Mouse (Mus musculus) embryo, embryonic 11.5 days (tissue): ENCODE data around the gene Nsg2.

Experiments
- DNase-seq: peaks from one replicate; pipeline ENCODE4 v3.0.0-alpha.2; 2012; ENCODE audit warnings: low read depth, low spot score

Gene Nsg2

DNA sequence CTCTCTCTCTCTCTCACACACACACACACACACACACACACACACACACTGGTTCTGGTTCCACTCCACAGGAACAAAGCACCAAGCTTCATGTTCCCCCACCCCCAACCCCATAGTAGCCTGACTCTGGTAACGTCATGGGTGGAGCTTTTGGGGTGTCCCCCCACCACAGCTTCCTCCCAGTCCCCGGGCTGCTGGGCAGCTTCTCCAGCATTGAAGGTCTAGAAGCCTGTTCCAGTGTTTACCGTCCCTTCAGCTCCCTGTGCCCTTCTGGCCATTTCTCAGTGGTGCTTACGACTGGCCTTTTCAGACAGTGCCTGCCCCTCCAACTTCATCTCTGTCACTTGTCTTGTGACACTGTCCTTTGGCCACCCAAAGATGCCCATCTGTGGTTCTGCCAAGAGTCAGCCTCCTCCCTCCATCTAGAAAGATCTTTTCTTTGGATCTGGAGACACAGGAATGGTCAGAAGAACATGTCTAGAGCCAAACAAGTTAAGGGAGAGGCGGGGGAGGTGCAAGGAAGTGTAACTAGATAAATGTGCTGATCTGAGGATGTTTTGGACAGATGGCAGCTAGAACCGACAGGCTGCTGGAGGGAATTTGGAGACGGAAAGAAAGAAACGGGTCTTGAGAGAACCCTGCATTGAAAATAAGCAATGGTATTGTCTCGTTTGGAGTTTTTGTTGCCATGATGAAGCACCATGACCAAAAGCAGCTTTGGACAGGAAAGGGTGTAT, 11.8 kb downstream of the Nsg2 start:
- no peak for DNase-seq

DNA sequence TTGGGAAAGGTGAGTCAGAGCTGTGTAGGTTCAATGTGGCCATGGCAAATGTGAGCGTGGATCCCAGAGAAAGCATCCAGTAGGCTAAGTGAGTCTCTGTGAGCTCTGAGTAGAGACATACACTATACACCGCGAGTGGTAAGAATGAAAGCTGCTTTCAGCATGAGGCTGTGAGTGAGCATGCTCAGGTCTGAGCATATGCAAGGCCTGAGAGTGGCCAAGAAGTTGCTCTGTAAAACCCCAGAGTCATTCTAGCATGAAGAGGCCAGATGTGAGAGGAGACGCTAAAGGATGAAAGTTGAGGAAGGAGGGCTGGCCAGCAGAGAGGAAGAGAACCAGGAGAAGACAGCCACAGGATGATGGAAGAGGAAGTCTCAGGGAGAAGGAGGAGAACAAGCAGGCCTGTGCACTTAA, 12.8 kb downstream of the Nsg2 start:
- no peak for DNase-seq

DNA sequence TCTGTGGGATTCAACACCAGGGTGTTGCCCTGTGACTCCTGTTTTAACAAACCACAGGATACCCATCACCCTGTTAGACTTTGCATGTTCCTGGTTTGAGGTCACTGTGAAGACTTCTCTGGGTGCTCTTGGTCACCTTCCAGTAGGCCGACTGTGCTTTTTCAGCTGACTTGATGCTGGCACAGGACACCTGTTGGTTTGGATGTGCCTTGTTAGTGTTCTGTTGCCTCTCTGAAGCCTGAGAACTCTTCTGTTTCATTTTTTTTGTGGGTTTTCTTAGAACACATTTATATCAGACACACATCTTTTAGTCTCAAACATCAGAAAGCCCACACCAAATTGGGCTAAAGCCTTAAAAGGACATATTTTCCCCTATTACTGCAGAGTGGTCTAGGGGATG, 13.3 kb downstream of the Nsg2 start:
- DNase-seq = no peak

DNA sequence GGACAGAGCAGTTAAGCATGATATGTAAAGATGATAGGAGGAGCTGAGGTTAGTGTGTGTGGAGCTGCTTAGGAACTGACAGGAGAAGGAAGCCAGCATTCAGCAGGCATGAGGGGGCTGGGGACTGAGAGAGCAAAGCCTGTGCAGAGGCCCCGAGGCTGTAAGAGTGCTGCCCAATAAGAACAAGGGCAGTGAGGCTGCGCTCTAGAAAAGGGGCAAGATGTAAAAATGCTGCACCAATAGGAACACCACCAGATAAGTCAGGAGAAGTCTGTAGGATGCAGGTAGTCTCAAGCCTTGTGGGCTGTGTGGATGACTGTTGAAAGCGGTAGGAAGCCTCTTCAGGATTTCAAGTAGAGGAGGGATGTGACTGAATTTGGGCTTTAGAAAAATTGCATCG, 17.9 kb downstream of the Nsg2 start:
- no peak for DNase-seq

DNA sequence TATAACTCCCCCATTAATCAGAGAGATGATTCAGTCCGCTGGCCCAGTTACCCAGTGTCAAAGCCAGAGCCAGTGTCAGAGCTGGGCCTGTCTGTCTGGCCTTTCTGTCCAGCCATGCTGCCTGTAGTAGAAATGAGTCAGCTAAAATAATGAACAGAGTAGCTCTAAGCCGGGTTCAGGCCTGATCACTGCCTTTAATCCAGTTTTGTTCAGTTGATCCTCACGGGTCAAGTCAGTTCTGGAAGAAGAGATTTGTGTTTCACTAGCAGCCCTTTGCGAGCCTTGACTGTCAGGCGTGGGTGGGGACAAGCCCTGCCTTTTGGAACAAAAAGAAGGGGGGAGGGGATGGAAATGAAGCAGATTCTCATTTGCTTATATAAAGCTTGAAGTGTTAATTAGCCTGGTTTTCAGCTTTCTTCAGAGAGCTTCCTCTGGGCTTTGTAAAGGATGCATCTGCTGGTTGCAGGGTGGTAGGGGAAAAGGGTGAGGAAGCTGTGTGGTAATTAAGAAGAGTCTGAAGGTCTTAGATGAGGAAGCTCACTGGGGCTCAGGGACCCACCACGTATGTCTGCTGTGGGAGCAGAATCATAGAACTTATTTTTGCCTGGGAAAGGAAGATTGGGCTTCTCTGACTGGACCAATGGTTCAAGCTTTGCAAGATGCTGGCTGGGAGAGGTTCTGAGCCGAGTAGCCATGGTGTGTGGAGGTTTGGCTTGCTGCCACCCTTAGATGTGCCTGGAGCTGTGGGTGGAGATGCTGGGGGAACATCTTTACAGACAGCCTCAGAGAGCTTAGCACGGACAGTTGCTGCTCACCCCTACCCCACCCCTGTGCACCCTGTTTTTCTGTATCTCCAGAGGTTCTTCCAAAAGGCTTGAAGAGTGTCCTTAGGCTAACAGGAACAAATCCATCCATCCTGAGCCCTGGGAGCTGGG, 20.0 kb downstream of the Nsg2 start:
- no peak for DNase-seq

DNA sequence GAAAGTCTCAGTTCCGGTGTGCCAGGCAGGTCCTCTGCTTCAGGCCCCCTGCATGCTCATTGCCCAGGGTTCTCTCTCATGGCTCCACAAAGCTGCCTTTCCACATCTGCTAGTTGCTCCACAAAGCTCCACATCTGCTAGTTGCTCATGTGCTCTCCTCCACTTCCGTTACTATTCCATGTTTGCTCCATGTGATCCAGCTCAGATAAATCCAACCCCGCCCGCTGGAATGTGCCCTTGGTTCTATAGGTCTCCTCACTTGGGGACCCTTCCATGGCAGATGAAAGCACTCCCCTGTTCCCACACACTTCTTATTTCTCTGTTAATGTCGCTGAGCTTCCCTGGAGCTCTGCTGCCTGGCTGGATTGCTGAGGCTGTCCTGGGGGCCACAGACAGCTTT, 26.4 kb downstream of the Nsg2 start:
- DNase-seq = no peak

DNA sequence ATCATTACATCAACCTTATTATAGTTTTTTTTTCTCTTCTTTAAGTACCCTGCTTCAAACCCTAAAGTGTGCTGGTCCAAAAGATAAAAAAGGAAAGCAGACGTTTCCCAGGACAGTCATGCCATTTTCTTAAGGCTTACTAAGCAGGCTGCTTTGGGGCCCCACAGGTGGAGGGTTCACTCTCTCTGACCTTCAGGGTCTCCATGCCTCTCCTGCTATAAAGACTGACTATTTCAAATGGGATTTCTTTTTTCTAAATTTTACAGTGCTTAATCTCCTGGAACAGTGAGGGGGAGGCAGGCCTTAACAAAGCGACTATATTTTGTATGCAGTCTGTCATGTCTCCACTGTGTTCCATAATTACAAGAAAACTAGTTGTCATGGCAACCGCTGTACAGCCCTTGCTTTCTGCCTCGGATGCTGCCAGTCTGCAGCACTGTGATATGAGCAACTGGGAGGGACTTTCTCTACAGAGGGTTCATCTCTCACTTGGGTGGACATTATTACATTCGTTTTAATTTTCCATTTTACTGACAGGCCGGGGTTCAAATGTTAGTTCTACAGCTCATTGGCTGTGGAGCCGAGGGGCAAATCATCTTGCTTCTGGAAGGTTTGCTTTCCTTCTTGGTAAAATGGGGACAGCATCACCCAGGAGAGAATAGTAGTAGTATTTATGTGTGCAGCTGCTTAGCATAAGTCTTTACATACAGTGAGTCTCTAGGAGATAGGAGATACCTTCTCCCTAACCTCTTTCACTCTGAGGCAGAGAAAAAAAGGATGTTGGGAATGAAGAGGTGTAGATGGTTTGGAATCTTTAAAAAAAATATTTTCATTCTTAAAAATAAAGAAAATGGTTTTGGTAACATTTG, 27.4 kb downstream of the Nsg2 start:
- DNase-seq = no peak

DNA sequence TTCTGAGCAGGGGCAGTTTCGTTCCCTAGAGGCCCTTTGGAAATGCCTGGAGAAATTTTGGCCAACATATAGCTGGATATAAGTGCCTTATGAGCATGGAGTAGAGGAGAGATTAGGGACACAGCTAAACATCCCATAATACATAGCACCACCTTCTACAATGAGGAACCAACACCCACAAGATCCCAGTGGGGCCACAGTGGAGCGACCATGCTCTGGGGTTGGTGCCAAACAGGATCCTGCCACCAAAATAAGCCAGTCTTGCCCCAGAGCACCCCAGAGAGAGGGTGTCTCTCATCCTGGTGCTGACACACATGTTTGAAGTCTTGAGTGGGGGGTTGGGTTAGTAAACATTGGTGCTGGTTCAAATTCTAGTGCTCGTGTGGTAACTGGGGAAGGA, 28.3 kb downstream of the Nsg2 start:
- no peak for DNase-seq

DNA sequence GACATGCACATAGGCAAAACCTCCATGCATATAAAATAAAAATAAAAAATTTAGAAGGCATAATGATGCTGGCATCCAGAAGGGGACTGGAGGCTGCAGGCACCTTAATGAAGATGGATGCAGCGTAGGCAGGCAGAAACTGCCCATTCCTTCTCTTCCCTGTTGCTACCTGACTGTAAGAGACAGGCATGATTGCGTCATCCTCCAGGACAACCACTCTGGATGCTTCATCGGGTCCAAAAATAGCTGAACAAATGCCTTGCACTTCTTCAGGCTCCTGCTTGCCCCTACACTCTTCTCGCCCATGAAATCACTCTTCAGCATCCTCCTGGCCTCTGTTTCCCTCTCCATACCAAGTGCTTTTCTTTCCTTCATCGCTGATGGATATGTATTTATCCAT, 29.1 kb downstream of the Nsg2 start:
- DNase-seq = no peak

DNA sequence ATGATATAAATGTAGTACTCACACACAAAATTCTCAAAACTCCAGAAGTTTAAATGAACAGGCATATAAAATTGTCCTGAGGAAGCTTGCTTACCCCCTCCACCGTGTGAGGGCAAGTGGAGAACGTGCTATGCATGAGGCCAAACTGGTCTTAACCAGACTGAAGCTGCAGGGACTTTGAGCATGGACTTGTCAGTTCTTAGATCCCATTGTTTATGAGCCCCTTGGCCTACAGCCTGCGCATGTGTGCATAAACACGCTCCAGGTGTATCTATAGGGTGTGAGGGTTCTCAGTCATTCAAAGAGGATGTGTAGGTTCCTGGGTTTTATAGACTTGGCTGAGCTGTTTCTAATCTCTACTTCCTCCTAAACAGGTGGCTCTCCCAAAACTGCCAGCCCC, 31.1 kb downstream of the Nsg2 start:
- no peak for DNase-seq

DNA sequence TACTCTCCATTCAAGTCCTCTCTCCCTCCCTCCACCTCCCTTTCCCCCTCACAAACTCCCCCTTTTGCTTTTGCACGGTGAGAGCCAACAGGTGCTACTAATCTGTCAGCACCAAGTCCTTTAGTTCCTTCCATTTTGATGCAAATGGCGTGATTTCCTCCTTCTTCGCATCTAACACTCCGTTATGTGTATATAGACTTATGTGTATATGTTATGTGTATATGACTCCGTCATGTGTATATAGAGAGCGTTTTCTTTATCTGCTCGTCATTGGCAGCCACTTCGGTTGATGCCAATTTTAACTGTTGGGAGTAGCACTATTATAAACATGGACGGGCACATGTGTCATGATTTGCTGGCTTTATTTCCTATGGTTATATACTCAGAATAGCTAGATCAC, 31.8 kb downstream of the Nsg2 start:
- DNase-seq = no peak

DNA sequence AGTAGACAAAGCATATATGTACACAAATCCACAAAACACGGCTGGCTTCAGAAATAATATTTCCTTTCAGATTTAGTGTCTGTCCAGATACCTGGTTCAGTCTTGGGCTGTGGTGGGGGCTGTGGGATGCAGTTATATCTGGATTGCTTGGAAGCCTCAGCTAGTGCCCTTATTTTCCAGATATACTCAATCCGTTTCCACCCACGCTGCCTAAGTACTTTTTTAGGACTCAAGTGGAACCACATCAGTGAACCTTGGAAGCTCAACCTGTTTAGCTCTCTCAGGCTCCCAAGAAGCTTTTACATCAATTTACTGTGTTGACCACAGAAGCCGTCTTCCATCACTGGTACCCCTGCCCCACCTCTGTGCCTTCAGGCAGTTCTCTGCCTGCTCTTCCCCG, 35.6 kb downstream of the Nsg2 start:
- no peak for DNase-seq

DNA sequence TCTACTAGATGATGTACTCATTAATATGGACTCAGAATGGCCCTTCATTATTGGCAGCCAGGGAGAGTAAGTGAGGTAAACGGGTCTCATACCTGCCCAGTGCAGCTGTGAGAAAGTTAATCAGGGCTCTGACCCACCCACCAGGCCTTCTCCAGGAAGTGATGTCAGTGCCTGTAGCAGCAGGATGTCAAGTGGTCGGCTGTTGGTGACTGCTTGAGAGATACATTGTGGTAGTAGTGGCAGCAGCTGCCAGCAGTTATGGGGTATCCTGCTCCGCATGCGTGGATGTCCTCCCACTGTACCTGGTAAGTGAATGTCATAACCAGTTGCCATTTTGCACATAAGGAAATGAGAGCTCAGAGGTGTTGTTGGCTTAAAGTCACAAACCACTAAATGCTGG, 39.4 kb downstream of the Nsg2 start:
- DNase-seq = no peak

- no peak for DNase-seq
These were observed 57.1 kb downstream of the Nsg2 start for GRCm38 (mm10) chr11:32057389-32057788.

DNA sequence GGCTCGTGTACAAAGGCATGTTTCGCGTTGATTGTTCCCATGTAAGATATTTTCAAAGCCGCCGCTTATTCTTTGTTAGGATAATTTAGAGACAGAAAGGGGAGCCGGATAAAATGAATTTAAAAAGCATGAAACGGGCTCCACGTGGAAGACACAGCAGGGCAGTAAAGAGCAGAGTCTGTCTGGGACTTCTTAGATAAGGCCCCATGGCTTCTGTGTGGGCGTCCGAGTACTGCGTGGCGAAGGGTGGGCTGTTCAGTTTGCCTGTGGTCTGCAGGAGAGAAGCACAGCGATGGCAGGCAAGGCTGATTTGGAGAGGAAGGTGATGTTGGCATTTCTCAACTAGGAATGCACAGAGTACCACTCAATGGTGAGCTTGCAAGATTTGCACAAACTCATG, 57.6 kb downstream of the Nsg2 start:
- no peak for DNase-seq

GRCm38 (mm10) chr11:32061020-32061419, 60.8 kb downstream of the Nsg2 start:
- DNase-seq = no peak

DNA sequence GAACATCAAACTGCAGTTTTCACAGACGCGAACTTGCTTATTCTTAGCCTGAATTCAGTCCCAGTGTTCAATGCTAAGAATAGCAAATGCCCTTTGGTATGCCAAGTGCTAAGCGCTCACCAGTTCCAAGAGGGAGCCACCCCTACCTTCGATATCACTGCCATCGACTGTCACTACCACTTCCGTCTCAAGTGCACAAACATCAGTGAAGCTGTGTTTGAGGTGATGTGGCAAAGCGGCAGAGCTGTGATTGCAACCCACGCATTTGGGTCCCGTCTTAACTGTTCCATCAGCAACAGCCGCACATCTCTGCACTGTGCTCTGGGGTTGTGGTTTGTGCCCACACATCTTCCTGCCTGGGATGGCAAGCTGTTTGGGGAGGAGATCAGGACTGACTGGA, 61.6 kb downstream of the Nsg2 start:
- DNase-seq = no peak

GRCm38 (mm10) chr11:32063775-32064510, 63.7 kb downstream of the Nsg2 start:
- no peak for DNase-seq

- DNase-seq = no peak
These were observed 64.2 kb downstream of the Nsg2 start for GRCm38 (mm10) chr11:32064511-32064862.

GRCm38 (mm10) chr11:32068736-32069490, 68.7 kb downstream of the Nsg2 start:
- no peak for DNase-seq

DNA sequence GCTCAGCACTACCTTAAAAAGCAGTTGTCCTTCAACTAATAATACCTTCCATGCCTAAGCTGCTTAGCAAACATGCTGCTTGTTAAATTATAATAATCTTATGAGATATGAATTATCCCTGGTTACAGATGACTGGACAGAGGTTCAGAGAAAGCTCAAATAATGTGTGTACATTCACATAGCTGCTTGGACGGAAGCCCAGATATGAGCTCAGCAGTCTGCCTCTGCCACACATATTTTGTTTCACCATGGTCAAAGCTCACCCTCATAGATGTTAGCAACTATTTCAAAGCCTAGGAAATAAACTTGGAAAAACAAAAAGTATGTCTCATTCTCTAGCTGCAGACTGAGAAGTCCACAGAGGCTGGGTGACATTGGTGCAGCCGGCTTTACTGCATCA, 74.9 kb downstream of the Nsg2 start:
- DNase-seq = no peak
